8 mouse cellular contexts compared by ENCODE assay signal in the genomic region with DNA sequence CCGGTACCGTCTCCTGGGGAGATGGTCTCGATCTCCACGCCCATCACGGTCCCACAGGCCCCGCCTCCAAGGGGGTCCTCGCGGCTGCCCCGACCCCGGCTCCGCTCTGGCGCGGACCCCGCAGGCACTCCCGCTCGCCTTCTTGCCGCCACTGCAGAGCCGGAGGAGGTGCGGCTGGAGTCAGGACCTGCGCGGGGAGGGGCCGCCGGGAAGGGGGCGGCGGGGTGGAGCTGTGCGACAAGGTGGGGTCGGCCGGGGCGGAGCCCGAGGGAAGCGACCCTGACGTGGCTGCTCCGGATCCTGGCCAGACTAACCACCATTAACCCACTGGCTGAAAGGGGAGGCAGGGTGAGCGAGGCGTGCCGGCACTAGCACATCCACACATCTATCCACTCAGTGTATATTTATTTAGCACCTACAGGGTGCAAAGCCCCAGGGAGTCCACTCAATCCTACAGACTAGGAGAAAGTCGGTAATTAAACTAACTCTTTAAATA. TPM values are rescaled to one million over a fixed set of nuclear protein-coding genes. Genes with fewer than 3 reads are reported as not detected.
DNase-seq lines count a peak whose midpoint lies in the region; ATAC-seq and TF ChIP-seq lines count a peak whose summit lies in the region.

A gene (minus strand): TSS at position 200 of the 496 bp plus-strand sequence.

- H3K27ac ChIP-seq in embryonic facial prominence, embryonic 12.5 days: 0 out of 2 replicates have a peak within 1 kb of the TSS, but pooled peaks have one; percentile 3
- no peak within 1 kb of the TSS for H3K27ac ChIP-seq in heart, embryonic 14.5 days (replicated peaks in 1 of 2; ENCODE audit: control insufficient read depth in 1 of 2, insufficient read depth in 1 of 2, low read depth in 2 of 2, low read length in 2 of 2)
- H3K27ac ChIP-seq in liver, postnatal 0 days (ENCODE audit: low read depth): no peak within 1 kb of the TSS
- H3K27ac ChIP-seq in neural tube, embryonic 13.5 days (replicated peaks): peak within 1 kb of the TSS; percentile 34; the same call in 1 of the 2 replicates

- ATAC-seq in embryonic facial prominence, embryonic 12.5 days (ENCODE audit: insufficient number of reproducible peaks, insufficient read depth, low FRiP score, low TSS enrichment): peak; percentile 53
- peak; percentile 58 for ATAC-seq in heart, embryonic 14.5 days (ENCODE audit: insufficient number of reproducible peaks, insufficient read depth, low FRiP score, low read depth)
- peak; percentile 17; the same call in 1 of the 2 replicates for ATAC-seq in liver, postnatal 0 days
- ATAC-seq in neural tube, embryonic 13.5 days (ENCODE audit: low read depth): peak; percentile 68

- H3K4me1 ChIP-seq in embryonic facial prominence, embryonic 12.5 days: peaks cover 15% of the 10 kb centered on the region
- peaks cover 4 to 13% of the 10 kb centered on the region in 2 experiments; a peak in 3 of 4 replicates for H3K4me1 ChIP-seq in heart, embryonic 14.5 days (ENCODE audit: control insufficient read depth in 2 of 2, insufficient read depth in 2 of 2, low read length in 2 of 2)
- peaks cover 21% of the 10 kb centered on the region for H3K4me1 ChIP-seq in liver, postnatal 0 days (ENCODE audit: insufficient read depth)
- peaks cover 27% of the 10 kb centered on the region for H3K4me1 ChIP-seq in neural tube, embryonic 13.5 days (replicated peaks)

- peak within 1 kb of the TSS; percentile 82 for H3K4me3 ChIP-seq in embryonic facial prominence, embryonic 12.5 days
- peak within 1 kb of the TSS; percentile 68 to 84 for H3K4me3 ChIP-seq in heart, embryonic 14.5 days (ENCODE audit: control insufficient read depth in 1 of 2, insufficient read depth in 1 of 2, low read depth in 1 of 2, low read length in 2 of 2)
- peak within 1 kb of the TSS; percentile 73 for H3K4me3 ChIP-seq in liver, postnatal 0 days (ENCODE audit: low read depth, low read length)
- H3K4me3 ChIP-seq in neural tube, embryonic 13.5 days: peak within 1 kb of the TSS; percentile 64

- peak within 1 kb of the TSS; percentile 66 for H3K9ac ChIP-seq in embryonic facial prominence, embryonic 12.5 days
- H3K9ac ChIP-seq in heart, embryonic 14.5 days (ENCODE audit: low read length): peak within 1 kb of the TSS; percentile 79
- H3K9ac ChIP-seq in liver, postnatal 0 days (replicated peaks): peak within 1 kb of the TSS; percentile 75
- H3K9ac ChIP-seq in neural tube, embryonic 13.5 days: peak within 1 kb of the TSS; percentile 74

- H3K27me3 ChIP-seq in embryonic facial prominence, embryonic 12.5 days: 0 out of 2 replicates have a peak, but pooled peaks cover 10% of the 10 kb centered on the region
- no peaks in the 10 kb centered on the region for H3K27me3 ChIP-seq in heart, embryonic 14.5 days (ENCODE audit: control insufficient read depth, insufficient read depth, low read length)
- 0 out of 2 replicates have a peak, but pooled peaks cover 3% of the 10 kb centered on the region for H3K27me3 ChIP-seq in liver, postnatal 0 days (ENCODE audit: insufficient read depth, low read length)
- H3K27me3 ChIP-seq in neural tube, embryonic 13.5 days: peaks cover 16% of the 10 kb centered on the region

- H3K36me3 ChIP-seq in embryonic facial prominence, embryonic 12.5 days: no peaks in the 10 kb centered on the region
- H3K36me3 ChIP-seq in heart, embryonic 14.5 days (ENCODE audit: control insufficient read depth, insufficient read depth, low read length): no peaks in the 10 kb centered on the region
- no peaks in the 10 kb centered on the region for H3K36me3 ChIP-seq in liver, postnatal 0 days (replicated peaks; ENCODE audit: insufficient read depth, low read length)
- no peaks in the 10 kb centered on the region for H3K36me3 ChIP-seq in neural tube, embryonic 13.5 days

- TF ChIP-seq CTCF in liver, postnatal 0 days (IDR thresholded peaks at IDR 0.05; ENCODE audit: low read depth): no peak

- no peak for TF ChIP-seq EP300 in liver, postnatal 0 days (IDR thresholded peaks at IDR 0.05; ENCODE audit: low read depth)

- WGBS in embryonic facial prominence, embryonic 12.5 days: under 1% methylated on average over 37 of the region's 37 CpGs
- 1% methylated on average over 37 of the region's 37 CpGs for WGBS in heart, embryonic 14.5 days
- WGBS in liver, postnatal 0 days (ENCODE audit: insufficient replicate concordance): 0% methylated on average over 36 of the region's 37 CpGs
- under 1% methylated on average over 37 of the region's 37 CpGs for WGBS in neural tube, embryonic 13.5 days

- peak; percentile 61 for DNase-seq in CD4-positive, CD25-positive, alpha-beta regulatory T cell, adult 2 months (ENCODE audit: low read depth, low spot score)
- peak; percentile 70 for DNase-seq in adrenal gland, postnatal 10 days
- DNase-seq in kidney, postnatal 14 days: peak; percentile 78
- DNase-seq in liver, postnatal 0 days: peak; percentile 65
- peak; percentile 42 for DNase-seq in urinary bladder, adult 2 months (ENCODE audit: low spot score)

- H3K9me3 ChIP-seq in embryonic facial prominence, embryonic 12.5 days: no peaks in the 10 kb centered on the region
- no peaks in the 10 kb centered on the region for H3K9me3 ChIP-seq in heart, embryonic 14.5 days (ENCODE audit: control insufficient read depth, low read length)
- no peaks in the 10 kb centered on the region for H3K9me3 ChIP-seq in liver, postnatal 0 days (ENCODE audit: low read length)
- H3K9me3 ChIP-seq in neural tube, embryonic 13.5 days: no peaks in the 10 kb centered on the region

- H3K4me2 ChIP-seq in embryonic facial prominence, embryonic 12.5 days (replicated peaks): peak within 1 kb of the TSS; percentile 91
- H3K4me2 ChIP-seq in heart, embryonic 14.5 days (ENCODE audit: low read length): peak within 1 kb of the TSS; percentile 96
- H3K4me2 ChIP-seq in liver, postnatal 0 days (ENCODE audit: low read depth, low read length): peak within 1 kb of the TSS; percentile 100
- H3K4me2 ChIP-seq in neural tube, embryonic 13.5 days: peak within 1 kb of the TSS; percentile 79

RNA-seq across cellular contexts. Expression of the gene that starts here (rescaled TPM):
- 10 to 100 TPM; 10.6 to 19.8 TPM for total RNA-seq in adrenal gland, postnatal 10 days (2021)
- 16.6 and 24.4 TPM in 2 replicates for polyA plus RNA-seq in embryonic facial prominence, embryonic 12.5 days (2016; fragmentation: Nextera tagmentation; extraction: Ambion mirVana)
- polyA plus RNA-seq in heart, embryonic 14.5 days (2014; fragmentation: Nextera tagmentation; extraction: Ambion mirVana): 11.4 and 13.0 TPM in 2 replicates
- polyA plus RNA-seq in liver, postnatal 0 days (2015; fragmentation: Nextera tagmentation; extraction: Ambion mirVana): 3.1 and 4.6 TPM in 2 replicates
- polyA plus RNA-seq in neural tube, embryonic 13.5 days (2015; fragmentation: Nextera tagmentation; extraction: Ambion mirVana): 101 and 130 TPM in 2 replicates
- 9.5 and 9.8 TPM in 2 replicates for polyA plus RNA-seq in urinary bladder, adult 2 months (2012; rRNA removed)

Comparison
In these comparisons a context has a peak if more than half of its experiments do, and no peak if none do; other contexts are left out.
1. ATAC-seq: peak in every context shown above with its lines; median percentile 68 in neural tube, embryonic 13.5 days; 58 in heart, embryonic 14.5 days; 53 in embryonic facial prominence, embryonic 12.5 days; 17 in liver, postnatal 0 days.
2. H3K27ac ChIP-seq: peak in embryonic facial prominence, embryonic 12.5 days (single experiment) and neural tube, embryonic 13.5 days (single experiment); none in heart, embryonic 14.5 days (0 of 2) and liver, postnatal 0 days (single experiment).
3. Peak in every context shown above with its lines, with median percentiles within 50 percentile points of each other: DNase-seq, H3K4me2 ChIP-seq, H3K4me3 ChIP-seq and H3K9ac ChIP-seq.